Mouse (Mus musculus) forebrain, embryonic 16.5 days (tissue): Measurements from ENCODE around the gene Nckap5. TPM values are rescaled to one million over a fixed set of nuclear protein-coding genes. Genes with fewer than 3 reads are reported as not detected.

Experiments used
- ATAC-seq: fragments of 200-750 bp; cut with Nextera tagmentation; 2 replicates; pipeline ENCODE4 v1.8.0; 2017; ENCODE audit warnings: mild to moderate bottlenecking, moderate library complexity
- H3K27ac ChIP-seq: fragments of 300-500 bp; sonication (generic); 2 replicates; pipeline ENCODE4 v1.5.1; 2014; ENCODE audit warnings: low read length, control low read depth
- H3K27me3 ChIP-seq: fragments of 300-500 bp; sonication (generic); replicated peaks from 2 replicates; pipeline ENCODE4 v1.6.1; 2014; ENCODE audit warnings: low read length; ENCODE audit not compliant: control insufficient read depth, insufficient read depth
- H3K36me3 ChIP-seq: fragments of 300-500 bp; sonication (generic); 2 replicates; pipeline ENCODE4 v1.6.1; 2014; ENCODE audit not compliant: control insufficient read depth, insufficient read depth
- H3K4me1 ChIP-seq: fragments of 300-500 bp; sonication (generic); replicated peaks from 2 replicates; pipeline ENCODE4 v1.6.1; 2014; ENCODE audit warnings: low read length; ENCODE audit not compliant: control insufficient read depth, insufficient read depth
- H3K4me2 ChIP-seq: fragments of 300-500 bp; sonication (generic); 2 replicates; pipeline ENCODE4 v1.6.1; 2014; ENCODE audit warnings: mild to moderate bottlenecking, low read length, control low read depth
- H3K4me3 ChIP-seq: fragments of 300-500 bp; sonication (generic); replicated peaks from 2 replicates; pipeline ENCODE4 v1.5.1; 2014; ENCODE audit warnings: mild to moderate bottlenecking, low read length, control low read depth
- H3K9ac ChIP-seq: fragments of 300-500 bp; sonication (generic); replicated peaks from 2 replicates; pipeline ENCODE4 v1.6.1; 2014; ENCODE audit warnings: low read depth, low read length, control low read depth
- H3K9me3 ChIP-seq: fragments of 300-500 bp; sonication (generic); 2 replicates; pipeline ENCODE4 v1.6.1; 2016; ENCODE audit warnings: low read length; ENCODE audit not compliant: control insufficient read depth
- WGBS: fragments of 180-500 bp; shearing (Covaris S2); extraction: QIAGEN DNeasy Blood & Tissue Kit; methylation state at CpG from one replicate; pipeline ENCODE4 v1.1.7; 2014; 5-methylcytosine and 5-hydroxymethylcytosine counted together
- polyA plus RNA-seq: library from polyadenylated mRNA; unstranded; fragments of >200 nt; fragmentation: Nextera tagmentation; extraction: Ambion mirVana; gene quantifications from 2 replicates; pipeline ENCODE4 v1.2.1, GENCODE M21; 2015

Nckap5 gene
- polyA plus RNA-seq, 1 experiment from 2014 or later = 27.2 TPM

DNA sequence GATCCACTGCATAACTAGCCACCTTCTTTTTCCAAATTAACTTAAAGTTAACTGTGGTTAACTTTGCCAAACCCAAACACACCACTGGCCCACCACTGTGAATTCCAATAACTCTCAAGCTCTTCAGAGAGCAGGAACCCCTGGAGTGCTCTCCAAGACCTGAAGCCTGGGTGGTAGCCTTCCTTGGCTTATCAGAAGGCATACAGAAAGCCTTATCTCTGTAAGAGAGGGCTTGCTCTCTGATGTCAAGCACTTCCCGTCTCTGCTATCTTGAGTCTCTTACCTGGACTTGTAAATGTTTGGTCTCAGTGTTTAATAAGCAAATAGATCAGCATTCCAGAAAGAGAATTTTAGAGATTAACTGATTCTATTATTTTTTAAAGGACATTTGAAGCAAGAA lies 2.3 kb upstream of the Nckap5 start:
- Histone ChIP-seq H3K9ac (no peak overlapping the region), H3K27ac (no peak overlapping the region), H3K9me3 (no peaks in the 10 kb centered on the region), H3K4me1 (peaks cover 20% of the 10 kb centered on the region), H3K27me3 (no peaks in the 10 kb centered on the region), H3K4me2 (no peak overlapping the region), H3K36me3 (no peaks in the 10 kb centered on the region), H3K4me3 (no peak overlapping the region)
- no peak for ATAC-seq
- 95% methylated on average over 1 of the region's 1 CpGs for WGBS

- peak overlapping the region; percentile 37 for H3K4me2 ChIP-seq
- no peak overlapping the region for H3K27ac ChIP-seq
- WGBS = 33% methylated on average over 9 of the region's 9 CpGs
- H3K36me3 ChIP-seq = no peaks in the 10 kb centered on the region
- H3K4me1 ChIP-seq = peaks cover 20% of the 10 kb centered on the region
- H3K9ac ChIP-seq = peak overlapping the region; percentile 19; the same call in 1 of the 2 replicates
- H3K27me3 ChIP-seq = no peaks in the 10 kb centered on the region
- no peaks in the 10 kb centered on the region for H3K9me3 ChIP-seq
- H3K4me3 ChIP-seq = peak overlapping the region; percentile 27
- no peak for ATAC-seq
These were observed 1.6 kb downstream of the Nckap5 start for GRCm38 (mm10) chr1:126829031-126829430.

DNA sequence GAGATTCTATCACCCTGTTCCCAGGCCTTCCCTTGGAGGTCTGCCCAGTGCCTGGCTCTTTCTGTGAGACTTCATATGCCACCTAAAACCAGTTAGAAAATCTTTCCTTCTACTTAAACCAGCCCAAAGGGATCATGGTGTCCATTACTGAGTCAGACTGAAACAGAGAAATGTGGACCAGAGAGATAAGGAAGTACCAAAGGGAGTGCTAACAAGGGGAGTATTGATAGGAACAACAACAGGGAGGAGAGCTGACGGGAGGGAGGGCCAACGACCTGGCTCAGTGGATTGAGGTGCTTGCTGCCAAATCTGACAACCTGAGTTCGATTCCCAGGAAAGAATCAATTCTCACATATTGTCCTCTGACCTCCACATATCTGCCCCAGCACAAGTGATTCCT lies 5.8 kb downstream of the Nckap5 start:
- Histone ChIP-seq H3K9me3 (no peaks in the 10 kb centered on the region), H3K27ac (no peak overlapping the region), H3K4me1 (peaks cover 7% of the 10 kb centered on the region), H3K9ac (no peak overlapping the region), H3K27me3 (no peaks in the 10 kb centered on the region), H3K4me2 (no peak overlapping the region), H3K36me3 (no peaks in the 10 kb centered on the region), H3K4me3 (no peak overlapping the region)
- ATAC-seq = no peak
- WGBS = 54% methylated on average over 3 of the region's 3 CpGs

DNA sequence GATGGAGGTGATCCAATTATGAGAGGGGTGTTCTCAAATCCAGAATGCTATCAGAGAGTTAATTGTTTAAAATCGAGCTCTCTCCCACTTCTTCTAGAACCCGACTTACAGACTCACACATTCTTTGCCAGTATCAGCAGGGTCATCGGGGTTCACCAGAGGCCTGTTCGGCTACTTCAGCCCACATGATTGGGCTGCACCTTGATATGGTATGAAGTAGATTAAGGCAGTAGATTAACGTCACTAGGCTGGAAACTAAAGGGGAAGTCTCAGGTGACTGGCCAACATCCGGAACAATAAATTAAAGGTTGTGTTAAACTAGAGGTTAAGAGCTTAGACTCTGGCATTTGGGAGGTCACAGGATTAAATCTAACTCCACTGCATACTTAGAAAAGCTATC lies 8.4 kb downstream of the Nckap5 start:
- H3K36me3 ChIP-seq = no peaks in the 10 kb centered on the region
- no peak overlapping the region for H3K27ac ChIP-seq
- no peaks in the 10 kb centered on the region for H3K4me1 ChIP-seq
- no peak overlapping the region for H3K4me3 ChIP-seq
- 87% methylated on average over 6 of the region's 6 CpGs for WGBS
- no peaks in the 10 kb centered on the region for H3K9me3 ChIP-seq
- H3K4me2 ChIP-seq = no peak overlapping the region
- H3K9ac ChIP-seq = no peak overlapping the region
- no peak for ATAC-seq
- no peaks in the 10 kb centered on the region for H3K27me3 ChIP-seq

- Histone ChIP-seq H3K4me1 (no peaks in the 10 kb centered on the region), H3K36me3 (no peaks in the 10 kb centered on the region), H3K4me3 (no peak overlapping the region), H3K27me3 (no peaks in the 10 kb centered on the region), H3K4me2 (no peak overlapping the region), H3K27ac (no peak overlapping the region), H3K9me3 (no peaks in the 10 kb centered on the region), H3K9ac (no peak overlapping the region)
- ATAC-seq = no peak; the same call in 1 of the 2 replicates
- WGBS = 40% methylated on average over 9 of the region's 9 CpGs
These were observed 13.1 kb downstream of the Nckap5 start for GRCm38 (mm10) chr1:126817381-126818034.

GRCm38 (mm10) chr1:126806994-126807611 lies 23.5 kb downstream of the Nckap5 start:
- Histone ChIP-seq H3K9ac (no peak overlapping the region), H3K4me1 (peaks cover 12% of the 10 kb centered on the region; the same call in 1 of the 2 replicates), H3K9me3 (no peaks in the 10 kb centered on the region), H3K4me3 (no peak overlapping the region), H3K36me3 (no peaks in the 10 kb centered on the region), H3K4me2 (no peak overlapping the region), H3K27ac (peak overlapping the region; percentile 18), H3K27me3 (no peaks in the 10 kb centered on the region)
- 24% methylated on average over 3 of the region's 3 CpGs for WGBS
- ATAC-seq = peak; percentile 73

- H3K4me2 ChIP-seq = no peak overlapping the region
- H3K27ac ChIP-seq = no peak overlapping the region; the same call in 1 of the 2 replicates
- H3K9ac ChIP-seq = no peak overlapping the region
- peaks cover 14% of the 10 kb centered on the region for H3K4me1 ChIP-seq
- H3K9me3 ChIP-seq = no peaks in the 10 kb centered on the region
- ATAC-seq = no peak
- 51% methylated on average over 7 of the region's 7 CpGs for WGBS
- H3K36me3 ChIP-seq = no peaks in the 10 kb centered on the region
- no peaks in the 10 kb centered on the region for H3K27me3 ChIP-seq
- H3K4me3 ChIP-seq = no peak overlapping the region
These were observed 24.1 kb downstream of the Nckap5 start for GRCm38 (mm10) chr1:126806548-126806947.

GRCm38 (mm10) chr1:126802405-126802804 lies 28.2 kb downstream of the Nckap5 start:
- Histone ChIP-seq H3K4me2 (no peak overlapping the region), H3K27ac (no peak overlapping the region), H3K36me3 (no peaks in the 10 kb centered on the region), H3K9me3 (no peaks in the 10 kb centered on the region), H3K4me3 (no peak overlapping the region), H3K9ac (no peak overlapping the region), H3K4me1 (peaks cover 21% of the 10 kb centered on the region), H3K27me3 (no peaks in the 10 kb centered on the region)
- no peak for ATAC-seq
- 84% methylated on average over 3 of the region's 3 CpGs for WGBS

GRCm38 (mm10) chr1:126801706-126802105 lies 28.9 kb downstream of the Nckap5 start:
- Histone ChIP-seq H3K36me3 (no peaks in the 10 kb centered on the region), H3K4me2 (no peak overlapping the region), H3K27me3 (no peaks in the 10 kb centered on the region), H3K4me1 (peaks cover 14% of the 10 kb centered on the region), H3K9ac (no peak overlapping the region), H3K4me3 (no peak overlapping the region), H3K27ac (peak overlapping the region; percentile 68), H3K9me3 (no peaks in the 10 kb centered on the region)
- peak; percentile 65 for ATAC-seq
- WGBS = 35% methylated on average over 8 of the region's 8 CpGs
